Mouse (Mus musculus) bone marrow macrophage, adult 2 months (primary cell): ENCODE results near the gene Lrrk1.

Experiments used
- CTCF ChIP-seq: IDR thresholded peaks from 2 replicates; pipeline ENCODE4 v1.5.1; 2012; ENCODE audit warnings: low read depth, mild to moderate bottlenecking, low read length, moderate library complexity
- POLR2A ChIP-seq: IDR thresholded peaks from 2 replicates; pipeline ENCODE4 v1.6.1; 2012; ENCODE audit warnings: mild to moderate bottlenecking, low read depth, low read length, borderline replicate concordance

- TF ChIP-seq CTCF (no peak), POLR2A (no peak)
These were observed 18.2 kb downstream of the Lrrk1 start for GRCm38 (mm10) chr7:66369934-66370445.
